Mouse (Mus musculus): ENCODE data around the gene Ajm1. TPM values are rescaled to one million over a fixed set of nuclear protein-coding genes. Genes with fewer than 3 reads are reported as not detected.
"Not testable (repeated sequence)": the region's sequence is repeated elsewhere in the genome, so short reads cannot be mapped to it uniquely, and the experiment has no call there.

Ajm1 gene
- total and polyA plus RNA-seq, 3 experiments = 0.05 to 1.1 (median 0.35) TPM

DNA sequence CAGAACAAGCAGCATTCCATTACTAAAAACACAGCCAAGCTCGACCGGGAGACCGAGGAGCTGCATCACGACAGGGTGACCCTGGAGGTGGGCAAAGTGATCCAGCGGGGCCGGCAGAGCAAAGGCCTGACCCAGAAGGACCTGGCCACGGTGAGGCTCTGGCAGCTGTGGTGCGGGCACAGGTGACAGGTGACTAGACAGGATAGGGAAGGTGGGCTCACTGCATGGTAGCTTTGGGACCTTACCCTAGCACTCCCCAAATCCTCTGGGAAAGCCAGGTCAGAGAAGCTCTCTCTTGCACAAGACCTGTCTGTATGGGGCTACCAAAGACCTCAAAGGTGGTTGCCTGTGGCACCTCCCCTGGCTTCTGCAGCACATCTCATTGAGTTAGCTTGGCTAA lies 21.0 kb downstream of the Ajm1 start:
- Histone ChIP-seq H3K4me3 (ENCODE audit: low read depth, low read length) (no peak overlapping the region), H3K36me3 (replicated peaks) (peaks cover 72% of the 10 kb centered on the region), H3K4me1 (ENCODE audit: insufficient read depth, low read depth, low read length) (peaks cover 47% of the 10 kb centered on the region), H3K9me3 (replicated peaks) (no peaks in the 10 kb centered on the region), H3K27me3 (ENCODE audit: insufficient read depth, low read length) (no peaks in the 10 kb centered on the region)
- TF ChIP-seq GATA2 (IDR thresholded peaks at IDR 0.05; ENCODE audit: borderline replicate concordance, low read depth, low read length) (no peak), POLR2AphosphoS5 (IDR thresholded peaks at IDR 0.05; ENCODE audit: insufficient replicate concordance, low read depth, low read length) (no peak), TAL1 (conservative IDR thresholded peaks at IDR 0.05; ENCODE audit: low read depth, low read length) (no peak), CTCF (IDR thresholded peaks at IDR 0.05; ENCODE audit: low read depth, low read length) (no peak), GATA1 (IDR thresholded peaks at IDR 0.05; ENCODE audit: borderline replicate concordance, low read length) (no peak)
- DNase-seq (ENCODE audit: low spot score) (no peak), ATAC-seq (ENCODE audit: extremely low read depth, insufficient number of reproducible peaks, low FRiP score, poor library complexity, severe bottlenecking) (no peak)

GRCm38 (mm10) chr2:25558774-25559173 lies 22.8 kb downstream of the Ajm1 start:
- Histone ChIP-seq H3K9me3 (replicated peaks) (no peaks in the 10 kb centered on the region), H3K27me3 (ENCODE audit: insufficient read depth, low read length) (no peaks in the 10 kb centered on the region), H3K4me1 (ENCODE audit: insufficient read depth, low read depth, low read length) (peaks cover 44% of the 10 kb centered on the region), H3K36me3 (replicated peaks) (peaks cover 54% of the 10 kb centered on the region), H3K4me3 (ENCODE audit: low read depth, low read length) (peak overlapping the region; percentile 93; the same call in 1 of the 2 replicates)
- DNase-seq (ENCODE audit: low spot score) = no peak
- ATAC-seq (ENCODE audit: extremely low read depth, insufficient number of reproducible peaks, low FRiP score, poor library complexity, severe bottlenecking) = no peak
- TF ChIP-seq CTCF (IDR thresholded peaks at IDR 0.05; ENCODE audit: low read depth, low read length) = no peak
- TF ChIP-seq GATA2 (IDR thresholded peaks at IDR 0.05; ENCODE audit: borderline replicate concordance, low read depth, low read length) = no peak
- no peak for TF ChIP-seq GATA1 (IDR thresholded peaks at IDR 0.05; ENCODE audit: borderline replicate concordance, low read length)
- TF ChIP-seq POLR2AphosphoS5 (IDR thresholded peaks at IDR 0.05; ENCODE audit: insufficient replicate concordance, low read depth, low read length) = no peak
- no peak for TF ChIP-seq TAL1 (conservative IDR thresholded peaks at IDR 0.05; ENCODE audit: low read depth, low read length)

DNA sequence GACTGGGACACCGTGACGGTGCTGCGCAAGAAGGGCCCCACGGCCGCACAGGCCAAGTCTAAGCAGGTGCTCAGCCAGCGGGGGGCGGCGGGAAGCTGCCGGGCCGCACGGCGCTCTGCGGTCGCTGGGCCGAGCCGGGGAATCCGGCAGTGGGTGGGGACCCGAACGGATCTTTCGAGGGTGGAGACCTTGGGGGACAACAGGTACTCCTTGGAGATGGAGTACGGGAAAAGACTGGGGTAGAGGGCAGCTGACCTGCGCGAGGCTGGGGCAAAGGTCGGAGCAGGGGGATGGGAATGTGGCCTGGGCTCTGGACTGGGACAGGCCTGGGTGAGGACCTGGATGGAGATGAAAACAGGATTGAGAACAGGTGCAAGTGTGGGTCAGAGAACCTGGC lies 23.6 kb downstream of the Ajm1 start:
- Histone ChIP-seq H3K4me1 (ENCODE audit: insufficient read depth, low read depth, low read length) (peaks cover 46% of the 10 kb centered on the region), H3K4me3 (ENCODE audit: low read depth, low read length) (peak overlapping the region; percentile 93), H3K27me3 (ENCODE audit: insufficient read depth, low read length) (no peaks in the 10 kb centered on the region), H3K36me3 (replicated peaks) (peaks cover 46% of the 10 kb centered on the region), H3K9me3 (replicated peaks) (no peaks in the 10 kb centered on the region)
- TF ChIP-seq CTCF (IDR thresholded peaks at IDR 0.05; ENCODE audit: low read depth, low read length) (no peak), GATA2 (IDR thresholded peaks at IDR 0.05; ENCODE audit: borderline replicate concordance, low read depth, low read length) (no peak), GATA1 (IDR thresholded peaks at IDR 0.05; ENCODE audit: borderline replicate concordance, low read length) (no peak), TAL1 (conservative IDR thresholded peaks at IDR 0.05; ENCODE audit: low read depth, low read length) (no peak), POLR2AphosphoS5 (IDR thresholded peaks at IDR 0.05; ENCODE audit: insufficient replicate concordance, low read depth, low read length) (no peak)
- DNase-seq (ENCODE audit: low spot score) (peak; percentile 37), ATAC-seq (ENCODE audit: extremely low read depth, insufficient number of reproducible peaks, low FRiP score, poor library complexity, severe bottlenecking) (no peak)

DNA sequence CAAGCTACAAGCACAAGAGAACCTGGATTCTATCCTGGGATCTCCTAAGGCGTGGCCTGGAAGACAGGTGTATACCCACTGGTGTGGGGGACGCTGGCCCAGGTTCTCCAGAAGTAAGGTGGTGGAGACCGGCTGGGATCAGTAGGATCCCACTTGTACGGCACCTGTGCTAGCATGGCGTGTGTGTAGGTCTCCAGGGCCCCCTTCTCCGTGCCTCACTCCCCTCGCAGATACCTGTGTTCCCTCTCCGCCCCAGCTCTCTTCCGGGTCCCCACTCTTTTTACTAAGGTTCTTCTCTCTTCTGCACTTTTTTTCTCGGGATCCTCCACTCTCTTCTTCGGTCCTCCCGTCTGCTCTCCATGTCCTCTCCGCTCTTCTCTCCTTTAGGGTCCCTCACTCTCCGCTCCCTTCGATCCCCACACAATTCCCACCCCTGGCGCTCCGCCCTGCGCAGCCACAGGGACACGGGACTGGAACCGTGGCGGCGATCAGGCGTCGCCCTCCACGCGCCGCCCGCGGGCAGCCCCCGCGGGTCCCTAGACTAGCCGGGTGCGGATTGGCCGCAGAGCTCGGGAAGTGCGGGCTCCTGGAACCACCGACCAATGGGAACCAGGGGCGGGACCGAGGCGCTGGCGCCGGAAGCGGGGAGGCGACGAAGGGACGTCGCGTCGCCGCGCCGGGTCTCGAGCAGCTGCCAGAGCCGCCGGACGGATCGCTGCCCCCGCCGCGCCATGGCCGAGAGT lies 24.2 kb downstream of the Ajm1 start, which contains the start of gene Edf1:
Gene Edf1 (plus strand): TSS at position 627 of the 743 bp plus-strand sequence.
- Histone ChIP-seq H3K9me3 (replicated peaks) (no peaks in the 10 kb centered on the region), H3K36me3 (replicated peaks) (peaks cover 41% of the 10 kb centered on the region), H3K27me3 (ENCODE audit: insufficient read depth, low read length) (no peaks in the 10 kb centered on the region), H3K4me3 (ENCODE audit: low read depth, low read length) (peak within 1 kb of the TSS; percentile 93), H3K4me1 (ENCODE audit: insufficient read depth, low read depth, low read length) (peaks cover 47% of the 10 kb centered on the region)
- TF ChIP-seq TAL1 (conservative IDR thresholded peaks at IDR 0.05; ENCODE audit: low read depth, low read length) = no peak
- TF ChIP-seq CTCF (IDR thresholded peaks at IDR 0.05; ENCODE audit: low read depth, low read length) = no peak
- TF ChIP-seq POLR2AphosphoS5 (IDR thresholded peaks at IDR 0.05; ENCODE audit: insufficient replicate concordance, low read depth, low read length) = no peak
- no peak for TF ChIP-seq GATA1 (IDR thresholded peaks at IDR 0.05; ENCODE audit: borderline replicate concordance, low read length)
- TF ChIP-seq GATA2 (IDR thresholded peaks at IDR 0.05; ENCODE audit: borderline replicate concordance, low read depth, low read length) = no peak
- ATAC-seq (ENCODE audit: extremely low read depth, insufficient number of reproducible peaks, low FRiP score, poor library complexity, severe bottlenecking) = peak; percentile 87
- peak; percentile 100 for DNase-seq (ENCODE audit: low spot score)

DNA sequence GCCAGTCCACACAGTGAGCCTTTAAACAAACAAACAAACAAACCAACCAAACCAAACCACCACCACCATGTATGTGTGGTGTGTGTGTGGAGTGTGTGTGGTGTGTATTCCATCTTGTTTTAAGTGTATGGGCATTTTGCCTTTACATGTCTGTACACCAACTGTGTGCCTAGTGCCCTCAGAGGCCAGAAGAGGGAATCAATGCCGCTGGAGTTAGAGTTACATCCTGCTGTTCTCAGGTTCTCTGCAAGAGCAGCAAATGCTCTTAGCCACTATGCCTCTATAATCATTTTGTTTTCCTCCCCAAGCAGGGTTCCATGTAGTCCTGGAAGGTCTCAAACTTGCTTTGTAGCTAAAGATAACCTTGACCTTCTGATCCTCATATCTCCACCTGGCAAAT lies 25.3 kb downstream of the Ajm1 start:
- no peaks in the 10 kb centered on the region for H3K27me3 ChIP-seq (ENCODE audit: insufficient read depth, low read length)
- H3K9me3 ChIP-seq (replicated peaks) = no peaks in the 10 kb centered on the region
- DNase-seq (ENCODE audit: low spot score) = no peak
- H3K36me3 ChIP-seq (replicated peaks) = peaks cover 30% of the 10 kb centered on the region
- peaks cover 39% of the 10 kb centered on the region for H3K4me1 ChIP-seq (ENCODE audit: insufficient read depth, low read depth, low read length)
- H3K4me3 ChIP-seq (ENCODE audit: low read depth, low read length) = no peak overlapping the region
- TF ChIP-seq GATA2 (IDR thresholded peaks at IDR 0.05; ENCODE audit: borderline replicate concordance, low read depth, low read length) = no peak
- no peak for TF ChIP-seq POLR2AphosphoS5 (IDR thresholded peaks at IDR 0.05; ENCODE audit: insufficient replicate concordance, low read depth, low read length)
- TF ChIP-seq GATA1 (IDR thresholded peaks at IDR 0.05; ENCODE audit: borderline replicate concordance, low read length) = no peak
- no peak for TF ChIP-seq TAL1 (conservative IDR thresholded peaks at IDR 0.05; ENCODE audit: low read depth, low read length)
- no peak for TF ChIP-seq CTCF (IDR thresholded peaks at IDR 0.05; ENCODE audit: low read depth, low read length)
- ATAC-seq (ENCODE audit: extremely low read depth, insufficient number of reproducible peaks, low FRiP score, poor library complexity, severe bottlenecking) = no peak

- H3K36me3 ChIP-seq (replicated peaks) = peaks cover 22% of the 10 kb centered on the region
- H3K4me1 ChIP-seq (ENCODE audit: insufficient read depth, low read depth, low read length) = peaks cover 37% of the 10 kb centered on the region
- not testable (repeated sequence) for H3K9me3 ChIP-seq (replicated peaks); H3K4me3 ChIP-seq (ENCODE audit: low read depth, low read length); ATAC-seq (ENCODE audit: extremely low read depth, insufficient number of reproducible peaks, low FRiP score, poor library complexity, severe bottlenecking); DNase-seq (ENCODE audit: low spot score); H3K27me3 ChIP-seq (ENCODE audit: insufficient read depth, low read length)
Measured at GRCm38 (mm10) chr2:25555479-25555878, 26.1 kb downstream of the Ajm1 start.

DNA sequence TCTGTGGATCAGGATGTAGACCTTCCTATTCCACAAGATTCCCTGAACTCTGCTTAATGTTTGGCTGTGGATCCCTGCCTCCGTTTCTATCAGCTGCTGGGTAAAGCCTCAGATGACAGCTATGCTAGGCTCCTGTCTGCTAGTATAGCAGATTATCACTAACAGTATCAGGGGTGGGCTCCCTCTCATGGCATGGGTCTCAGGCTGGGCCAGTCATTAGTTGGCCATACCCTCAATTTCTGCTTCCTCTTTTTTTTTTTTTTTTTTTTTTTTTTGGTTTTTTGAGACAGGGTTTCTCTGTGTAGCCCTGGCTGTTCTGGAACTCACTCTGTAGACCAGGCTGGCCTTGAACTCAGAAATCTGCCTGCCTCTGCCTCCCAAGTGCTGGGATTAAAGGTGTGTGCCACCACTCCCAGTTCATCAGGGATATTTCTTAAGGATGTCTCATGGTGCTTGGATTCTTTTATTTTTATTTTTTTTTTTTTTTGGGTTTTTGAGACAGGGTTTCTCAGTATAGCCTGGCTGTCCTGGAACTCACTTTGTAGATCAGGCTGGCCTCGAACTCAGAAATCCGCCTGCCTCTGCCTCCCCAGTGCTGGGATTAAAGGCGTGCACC lies 28.3 kb downstream of the Ajm1 start:
- not testable (repeated sequence) for ATAC-seq (ENCODE audit: extremely low read depth, insufficient number of reproducible peaks, low FRiP score, poor library complexity, severe bottlenecking); H3K36me3 ChIP-seq (replicated peaks); H3K27me3 ChIP-seq (ENCODE audit: insufficient read depth, low read length); DNase-seq (ENCODE audit: low spot score); H3K4me3 ChIP-seq (ENCODE audit: low read depth, low read length); H3K9me3 ChIP-seq (replicated peaks)
- H3K4me1 ChIP-seq (ENCODE audit: insufficient read depth, low read depth, low read length) = peaks cover 30% of the 10 kb centered on the region

Data from G1E (cell line).